Mouse (Mus musculus) lung, postnatal 0 days (tissue): ENCODE data around the gene Tra2b. TPM values are rescaled to one million over a fixed set of nuclear protein-coding genes. Genes with fewer than 3 reads are reported as not detected.
"Not testable (repeated sequence)": the region's sequence is repeated elsewhere in the genome, so short reads cannot be mapped to it uniquely, and the experiment has no call there.

Experiments
- ATAC-seq: fragments of 200-750 bp; cut with Nextera tagmentation; 2 replicates; pipeline ENCODE4 v1.8.0; 2017; ENCODE audit warnings: moderate library complexity
- DNase-seq: peaks from one replicate; pipeline ENCODE4 v3.0.0-alpha.2; 2016; ENCODE audit warnings: low spot score
- H3K27ac ChIP-seq: fragments of 300-500 bp; sonication (generic); 2 replicates; pipeline ENCODE4 v1.5.1; 2014; ENCODE audit warnings: antibody characterized with exemption, mild to moderate bottlenecking, low read length, mixed read lengths
- H3K27me3 ChIP-seq: fragments of 300-500 bp; sonication (generic); replicated peaks from 2 replicates; pipeline ENCODE4 v1.6.1; 2014; ENCODE audit warnings: low read length, mixed read lengths; ENCODE audit not compliant: insufficient read depth
- H3K36me3 ChIP-seq: fragments of 300-500 bp; sonication (generic); 2 replicates; pipeline ENCODE4 v1.6.1; 2014; ENCODE audit warnings: low read length, mixed read lengths; ENCODE audit not compliant: insufficient read depth
- H3K4me1 ChIP-seq: fragments of 300-500 bp; sonication (generic); 2 replicates; pipeline ENCODE4 v1.6.1; 2014; ENCODE audit warnings: antibody characterized with exemption, low read depth, low read length, mixed read lengths; ENCODE audit not compliant: insufficient read depth
- H3K4me2 ChIP-seq: fragments of 300-500 bp; sonication (generic); replicated peaks from 2 replicates; pipeline ENCODE4 v1.6.1; 2014; ENCODE audit warnings: low read depth, mild to moderate bottlenecking, low read length, moderate library complexity, mixed read lengths
- H3K4me3 ChIP-seq: fragments of 300-500 bp; sonication (generic); 2 replicates; pipeline ENCODE4 v1.5.1; 2014; ENCODE audit warnings: low read depth, low read length
- H3K9ac ChIP-seq: fragments of 300-500 bp; sonication (generic); replicated peaks from 2 replicates; pipeline ENCODE4 v1.6.1; 2014; ENCODE audit warnings: low read depth, mild to moderate bottlenecking
- H3K9me3 ChIP-seq: fragments of 300-500 bp; sonication (generic); 2 replicates; pipeline ENCODE4 v1.6.1; 2016; ENCODE audit warnings: low read length, mixed read lengths
- CTCF ChIP-seq: IDR thresholded peaks from 2 replicates; pipeline ENCODE4 v1.5.1; 2016; ENCODE audit warnings: antibody characterized with exemption, mild to moderate bottlenecking
- EP300 ChIP-seq: IDR thresholded peaks from 2 replicates; pipeline ENCODE4 v1.6.1; 2016; ENCODE audit warnings: antibody characterized with exemption, mild to moderate bottlenecking, control low read depth
- WGBS: fragments of 180-500 bp; shearing (Covaris S2); extraction: QIAGEN DNeasy Blood & Tissue Kit; methylation state at CpG from one replicate; pipeline ENCODE4 v1.1.7; 2014; 5-methylcytosine and 5-hydroxymethylcytosine counted together
- polyA plus RNA-seq: library from polyadenylated mRNA; unstranded; fragments of >200 nt; fragmentation: Nextera tagmentation; extraction: Ambion mirVana; gene quantifications from 2 replicates; pipeline ENCODE4 v1.2.1, GENCODE M21; 2015

Gene Tra2b
- 127 and 145 TPM in 2 replicates for polyA plus RNA-seq

DNA sequence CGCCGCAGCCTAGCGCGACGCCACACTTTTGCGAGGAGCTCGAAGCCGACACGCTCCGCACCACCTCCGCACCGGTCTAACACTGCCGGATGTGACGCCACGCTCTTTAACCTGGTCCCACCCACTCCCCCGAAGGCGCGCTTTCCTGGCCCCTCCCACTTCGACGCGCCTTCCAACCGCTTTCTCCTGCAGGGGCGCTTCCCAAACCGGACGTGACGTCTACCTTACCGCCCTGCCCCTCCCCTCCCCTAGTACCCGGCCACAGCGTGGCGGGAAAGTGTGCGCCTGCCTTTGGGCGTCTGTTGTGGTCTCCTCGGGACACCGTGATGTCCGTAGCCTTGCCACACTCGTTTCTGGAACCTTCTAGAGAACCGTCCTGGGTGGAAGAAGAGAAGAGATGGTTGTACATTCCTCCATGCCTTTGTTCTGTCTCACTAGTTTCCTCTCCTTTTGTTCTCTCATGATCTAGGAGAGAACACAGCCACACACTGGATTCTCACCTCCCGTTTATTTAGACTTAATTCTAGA is at the start of gene Tra2b:
Gene Tra2b (minus strand): TSS at position 157 of the 528 bp plus-strand sequence.
- Histone ChIP-seq H3K9ac (peak within 1 kb of the TSS; percentile 94), H3K27me3 (no peaks in the 10 kb centered on the region), H3K27ac (peak within 1 kb of the TSS; percentile 98), H3K4me3 (peak within 1 kb of the TSS; percentile 94), H3K36me3 (no peaks in the 10 kb centered on the region), H3K4me1 (peaks cover 15% of the 10 kb centered on the region), H3K9me3 (no peaks in the 10 kb centered on the region), H3K4me2 (peak within 1 kb of the TSS; percentile 59)
- whole genome bisulfite sequencing: 1% methylated on average over 28 of the region's 38 CpGs
- peak; percentile 99 for ATAC-seq
- DNase-seq: peak; percentile 99
- no peak for TF ChIP-seq EP300
- peak; percentile 60 for TF ChIP-seq CTCF

DNA sequence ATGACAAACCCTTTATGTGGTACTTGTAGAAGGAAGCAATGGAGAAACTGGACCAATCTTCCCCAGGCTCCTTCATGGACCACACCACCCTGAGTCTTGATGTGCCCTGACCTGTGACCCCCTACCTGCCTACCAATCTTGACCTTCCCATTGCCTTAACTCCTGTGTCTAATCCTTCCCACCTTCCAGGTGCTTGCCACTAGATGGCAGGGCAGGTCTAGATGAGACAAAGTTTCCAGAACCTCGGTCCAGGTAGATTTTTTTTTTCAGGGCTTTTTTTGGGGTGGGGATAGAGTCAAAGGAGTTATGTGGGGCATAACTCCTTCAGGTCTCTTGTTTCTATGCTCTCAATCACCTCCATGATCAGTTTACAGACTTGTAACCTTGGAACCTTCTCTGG is 44.8 kb upstream of the Tra2b start:
- TF ChIP-seq CTCF (peak; percentile 78), EP300 (no peak)
- WGBS: 20% methylated on average over 1 of the region's 1 CpGs

DNA sequence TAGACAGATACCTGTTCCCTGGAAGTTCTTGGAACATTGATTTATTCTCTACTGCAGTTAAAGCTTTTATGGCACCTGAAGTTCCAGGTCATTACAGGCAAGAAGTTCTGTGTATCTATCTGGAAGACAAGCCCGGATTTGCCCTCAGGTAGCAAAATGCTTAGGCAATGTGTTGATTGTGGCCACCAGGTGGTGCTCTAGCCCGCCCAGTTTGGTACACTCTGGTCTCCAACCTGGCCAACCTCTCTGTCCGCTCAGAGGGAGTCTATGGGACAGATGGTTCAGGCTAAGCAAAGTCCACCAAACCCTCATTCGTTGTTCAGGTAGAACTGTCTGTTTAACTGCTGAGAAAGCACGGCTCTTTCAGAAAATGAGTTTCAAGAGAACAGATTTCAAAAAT is 36.8 kb upstream of the Tra2b start:
- no peak overlapping the region for H3K4me2 ChIP-seq
- DNase-seq: peak; percentile 69
- no peak overlapping the region for H3K9ac ChIP-seq
- H3K4me3 ChIP-seq: no peak overlapping the region
- TF ChIP-seq CTCF (peak; percentile 93), EP300 (no peak)
- H3K27me3 ChIP-seq: no peaks in the 10 kb centered on the region
- peak; percentile 59; the same call in 1 of the 2 replicates for ATAC-seq
- no peaks in the 10 kb centered on the region for H3K36me3 ChIP-seq
- no peaks in the 10 kb centered on the region for H3K4me1 ChIP-seq
- WGBS: 21% methylated on average over 5 of the region's 5 CpGs
- no peaks in the 10 kb centered on the region for H3K9me3 ChIP-seq
- H3K27ac ChIP-seq: no peak overlapping the region

More for the DNA sequence above, 44.8 kb upstream of the Tra2b start:
- Histone ChIP-seq H3K27me3 (no peaks in the 10 kb centered on the region), H3K4me1 (no peaks in the 10 kb centered on the region), H3K9me3 (no peaks in the 10 kb centered on the region), H3K27ac (no peak overlapping the region), H3K9ac (no peak overlapping the region), H3K4me3 (no peak overlapping the region), H3K36me3 (no peaks in the 10 kb centered on the region), H3K4me2 (no peak overlapping the region)
- DNase-seq (peak; percentile 38), ATAC-seq (no peak)

DNA sequence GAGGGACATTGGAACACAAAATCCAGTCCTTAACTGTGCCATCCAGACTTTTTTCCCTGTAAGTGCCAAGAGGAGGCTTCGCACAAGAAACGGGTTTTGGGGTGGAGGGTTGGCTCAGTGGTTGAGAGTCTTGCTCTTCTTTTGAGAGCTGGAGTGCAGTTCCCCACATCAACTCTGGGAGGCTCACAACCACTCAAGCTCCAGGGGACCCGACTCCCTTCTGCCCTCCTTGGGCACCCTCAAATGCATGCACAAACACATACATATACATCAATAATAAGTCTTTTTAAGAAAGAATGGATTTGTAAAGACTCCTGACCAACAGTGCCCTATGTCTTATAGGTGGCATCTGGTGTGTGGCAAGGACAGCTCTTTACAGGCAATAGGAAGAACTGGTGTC is 35.6 kb upstream of the Tra2b start:
- Histone ChIP-seq H3K4me2 (no peak overlapping the region), H3K9me3 (no peaks in the 10 kb centered on the region), H3K36me3 (no peaks in the 10 kb centered on the region), H3K27me3 (no peaks in the 10 kb centered on the region), H3K9ac (no peak overlapping the region), H3K27ac (no peak overlapping the region), H3K4me1 (no peaks in the 10 kb centered on the region), H3K4me3 (no peak overlapping the region)
- TF ChIP-seq EP300 (no peak), CTCF (peak; percentile 32)
- DNase-seq (no peak), ATAC-seq (no peak)
- 60% methylated on average over 3 of the region's 3 CpGs for WGBS

DNA sequence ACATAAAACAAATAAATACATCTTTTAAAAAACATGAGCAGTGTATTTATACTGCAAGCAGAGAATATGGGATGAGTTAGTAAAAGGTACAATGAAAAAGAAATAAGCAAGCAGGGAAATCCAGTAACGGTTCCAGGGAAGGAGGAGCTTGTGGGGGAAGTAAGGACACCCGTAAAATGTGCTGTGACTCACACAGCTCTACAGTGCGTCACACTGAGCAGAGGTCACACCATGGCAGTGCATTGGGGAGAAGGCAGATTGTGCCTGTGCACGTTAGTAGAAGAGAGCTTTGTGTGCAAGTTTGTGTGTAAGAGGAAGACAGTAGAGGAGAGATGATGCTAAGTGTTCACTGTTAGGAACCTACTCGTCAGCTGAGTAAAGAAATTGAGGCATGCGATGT is 31.1 kb upstream of the Tra2b start:
- DNase-seq (no peak), ATAC-seq (no peak)
- Histone ChIP-seq H3K27me3 (no peaks in the 10 kb centered on the region), H3K27ac (no peak overlapping the region), H3K4me2 (no peak overlapping the region), H3K4me3 (no peak overlapping the region), H3K4me1 (no peaks in the 10 kb centered on the region), H3K36me3 (no peaks in the 10 kb centered on the region), H3K9ac (no peak overlapping the region), H3K9me3 (no peaks in the 10 kb centered on the region)
- TF ChIP-seq CTCF: no peak
- no peak for TF ChIP-seq EP300
- 62% methylated on average over 6 of the region's 6 CpGs for WGBS

DNA sequence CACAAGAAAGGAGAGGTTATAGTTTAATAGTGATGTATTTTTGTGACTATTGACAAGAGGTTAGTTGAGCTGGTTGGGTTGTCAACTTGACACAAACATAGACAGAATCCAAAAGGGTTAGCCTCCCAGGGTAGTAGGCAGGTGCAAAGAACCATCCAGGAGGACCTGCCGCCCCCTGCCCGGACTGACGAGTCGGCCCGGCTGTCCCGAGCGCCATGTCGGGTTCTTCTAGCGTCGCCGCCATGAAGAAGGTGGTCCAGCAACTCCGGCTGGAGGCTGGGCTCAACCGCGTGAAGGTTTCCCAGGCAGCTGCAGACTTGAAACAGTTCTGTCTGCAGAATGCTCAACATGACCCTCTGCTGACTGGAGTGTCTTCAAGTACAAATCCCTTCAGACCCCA is 29.0 kb upstream of the Tra2b start:
- DNase-seq, H3K9ac ChIP-seq, H3K4me2 ChIP-seq, H3K27me3 ChIP-seq, H3K4me3 ChIP-seq, H3K4me1 ChIP-seq, H3K36me3 ChIP-seq, ATAC-seq, H3K9me3 ChIP-seq, H3K27ac ChIP-seq: not testable (repeated sequence)
- WGBS: 90% methylated on average over 14 of the region's 14 CpGs

DNA sequence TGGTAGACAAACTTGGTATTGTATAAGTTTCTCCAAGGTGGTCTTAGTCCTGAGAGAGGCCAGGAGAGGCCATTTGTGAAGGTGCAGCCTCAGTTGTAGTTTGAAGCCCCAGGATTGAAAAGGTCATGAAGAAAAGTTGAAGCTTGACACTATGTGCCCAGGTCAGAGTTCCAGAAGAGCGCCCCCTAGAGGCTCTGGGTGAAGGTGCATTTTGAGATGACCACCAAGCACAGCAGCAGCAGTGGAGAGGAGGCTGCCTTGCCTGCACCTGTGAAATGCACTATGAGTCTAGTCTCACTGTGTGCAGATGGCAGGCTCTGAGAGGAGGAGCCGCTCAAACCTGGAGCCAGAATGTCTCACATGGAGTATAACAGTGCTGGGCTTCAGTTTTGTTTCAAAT is 27.8 kb upstream of the Tra2b start:
- Histone ChIP-seq H3K9ac (no peak overlapping the region), H3K36me3 (no peaks in the 10 kb centered on the region), H3K27me3 (no peaks in the 10 kb centered on the region), H3K4me3 (no peak overlapping the region), H3K4me2 (no peak overlapping the region), H3K9me3 (no peaks in the 10 kb centered on the region), H3K27ac (no peak overlapping the region), H3K4me1 (no peaks in the 10 kb centered on the region)
- 49% methylated on average over 2 of the region's 2 CpGs for WGBS
- ATAC-seq: no peak
- DNase-seq: no peak
- TF ChIP-seq EP300 (no peak), CTCF (peak; percentile 36)
